Mouse (Mus musculus) limb, embryonic 10.5 days (tissue): ENCODE measurements around the gene Wwc1. TPM values are rescaled to one million over a fixed set of nuclear protein-coding genes. Genes with fewer than 3 reads are reported as not detected.

ENCODE experiments used
- DNase-seq: peaks from one replicate; pipeline ENCODE4 v3.0.0-alpha.2; 2017; ENCODE audit warnings: low spot score
- H3K27ac ChIP-seq: fragments of 300-500 bp; sonication (generic); 2 replicates; pipeline ENCODE4 v1.5.1; 2016; ENCODE audit warnings: mild to moderate bottlenecking
- H3K27me3 ChIP-seq: fragments of 300-500 bp; sonication (generic); 2 replicates; pipeline ENCODE4 v1.6.1; 2016; ENCODE audit warnings: low read depth, mild to moderate bottlenecking; ENCODE audit not compliant: poor library complexity, severe bottlenecking
- H3K36me3 ChIP-seq: fragments of 300-500 bp; sonication (generic); 2 replicates; pipeline ENCODE4 v1.6.1; 2016; ENCODE audit warnings: mild to moderate bottlenecking, moderate library complexity
- H3K4me1 ChIP-seq: fragments of 300-500 bp; sonication (generic); 2 replicates; pipeline ENCODE4 v1.6.1; 2016
- H3K4me3 ChIP-seq: fragments of 300-500 bp; sonication (generic); 2 replicates; pipeline ENCODE4 v1.5.1; 2016; ENCODE audit warnings: mild to moderate bottlenecking, moderate library complexity
- H3K9me3 ChIP-seq: fragments of 300-500 bp; sonication (generic); replicated peaks from 2 replicates; pipeline ENCODE4 v1.6.1; 2016; ENCODE audit warnings: mild to moderate bottlenecking
- WGBS: fragments of 180-500 bp; shearing (Covaris S2); methylation state at CpG from one replicate; pipeline ENCODE4 v1.1.7; 2016; 5-methylcytosine and 5-hydroxymethylcytosine counted together
- polyA plus RNA-seq: library from polyadenylated mRNA; unstranded; fragments of >200 nt; fragmentation: Nextera tagmentation; extraction: Ambion mirVana; gene quantifications from 2 replicates; pipeline ENCODE4 v1.2.1, GENCODE M21; 2016

The Wwc1 gene
- polyA plus RNA-seq, 1 experiment from 2014 or later = 2.2 TPM

GRCm38 (mm10) chr11:35920776-35921175 lies 59.6 kb downstream of the Wwc1 start:
- Histone ChIP-seq H3K27ac (no peak overlapping the region), H3K36me3 (no peaks in the 10 kb centered on the region), H3K4me1 (peaks cover 3% of the 10 kb centered on the region), H3K4me3 (no peak overlapping the region), H3K27me3 (no peaks in the 10 kb centered on the region; the same call in 1 of the 2 replicates), H3K9me3 (no peaks in the 10 kb centered on the region)
- 83% methylated on average over 5 of the region's 5 CpGs for WGBS
- DNase-seq = no peak

GRCm38 (mm10) chr11:35919856-35920503 lies 60.3 kb downstream of the Wwc1 start:
- no peak for DNase-seq
- Histone ChIP-seq H3K36me3 (no peaks in the 10 kb centered on the region), H3K27me3 (no peaks in the 10 kb centered on the region; the same call in 1 of the 2 replicates), H3K4me1 (peaks cover 3% of the 10 kb centered on the region), H3K4me3 (no peak overlapping the region), H3K27ac (no peak overlapping the region), H3K9me3 (no peaks in the 10 kb centered on the region)
- WGBS = 71% methylated on average over 9 of the region's 9 CpGs

GRCm38 (mm10) chr11:35919383-35919782 lies 60.9 kb downstream of the Wwc1 start:
- no peak overlapping the region for H3K27ac ChIP-seq
- 73% methylated on average over 2 of the region's 2 CpGs for WGBS

GRCm38 (mm10) chr11:35916466-35917185 lies 63.7 kb downstream of the Wwc1 start:
- Histone ChIP-seq H3K27ac (no peak overlapping the region), H3K4me1 (no peaks in the 10 kb centered on the region; the same call in 1 of the 2 replicates), H3K9me3 (no peaks in the 10 kb centered on the region), H3K4me3 (no peak overlapping the region), H3K36me3 (no peaks in the 10 kb centered on the region), H3K27me3 (no peaks in the 10 kb centered on the region; the same call in 1 of the 2 replicates)
- DNase-seq = no peak
- WGBS = 88% methylated on average over 8 of the region's 8 CpGs

More at GRCm38 (mm10) chr11:35919383-35919782, 60.9 kb downstream of the Wwc1 start:
- DNase-seq = no peak
- Histone ChIP-seq H3K4me3 (no peak overlapping the region), H3K27me3 (no peaks in the 10 kb centered on the region; the same call in 1 of the 2 replicates), H3K9me3 (no peaks in the 10 kb centered on the region), H3K36me3 (no peaks in the 10 kb centered on the region), H3K4me1 (peaks cover 3% of the 10 kb centered on the region)

GRCm38 (mm10) chr11:35915546-35915945 lies 64.8 kb downstream of the Wwc1 start:
- no peak for DNase-seq
- Histone ChIP-seq H3K27me3 (no peaks in the 10 kb centered on the region), H3K36me3 (no peaks in the 10 kb centered on the region), H3K9me3 (no peaks in the 10 kb centered on the region), H3K4me1 (no peaks in the 10 kb centered on the region; the same call in 1 of the 2 replicates), H3K27ac (no peak overlapping the region), H3K4me3 (no peak overlapping the region)
- 67% methylated on average over 8 of the region's 8 CpGs for WGBS

GRCm38 (mm10) chr11:35913418-35914044 lies 66.8 kb downstream of the Wwc1 start:
- Histone ChIP-seq H3K27me3 (no peaks in the 10 kb centered on the region), H3K9me3 (no peaks in the 10 kb centered on the region), H3K27ac (no peak overlapping the region), H3K36me3 (no peaks in the 10 kb centered on the region), H3K4me1 (no peaks in the 10 kb centered on the region; the same call in 1 of the 2 replicates), H3K4me3 (no peak overlapping the region)
- 78% methylated on average over 6 of the region's 6 CpGs for WGBS
- DNase-seq = no peak

GRCm38 (mm10) chr11:35904955-35905550 lies 75.3 kb downstream of the Wwc1 start:
- no peak overlapping the region for H3K27ac ChIP-seq
- no peaks in the 10 kb centered on the region for H3K4me1 ChIP-seq
- H3K9me3 ChIP-seq = no peaks in the 10 kb centered on the region
- no peaks in the 10 kb centered on the region for H3K27me3 ChIP-seq
- H3K36me3 ChIP-seq = no peaks in the 10 kb centered on the region
- no peak overlapping the region for H3K4me3 ChIP-seq
- 88% methylated on average over 7 of the region's 7 CpGs for WGBS
- no peak for DNase-seq

- Histone ChIP-seq H3K36me3 (no peaks in the 10 kb centered on the region), H3K4me3 (no peak overlapping the region), H3K27me3 (no peaks in the 10 kb centered on the region), H3K9me3 (no peaks in the 10 kb centered on the region), H3K27ac (no peak overlapping the region), H3K4me1 (no peaks in the 10 kb centered on the region)
- DNase-seq = no peak
- WGBS = 94% methylated on average over 9 of the region's 9 CpGs
Observed at GRCm38 (mm10) chr11:35903079-35903478, 77.2 kb downstream of the Wwc1 start.

GRCm38 (mm10) chr11:35899946-35900345 lies 80.4 kb downstream of the Wwc1 start:
- Histone ChIP-seq H3K4me3 (no peak overlapping the region), H3K4me1 (no peaks in the 10 kb centered on the region), H3K27ac (no peak overlapping the region), H3K36me3 (no peaks in the 10 kb centered on the region), H3K9me3 (no peaks in the 10 kb centered on the region), H3K27me3 (no peaks in the 10 kb centered on the region)
- WGBS = 76% methylated on average over 9 of the region's 9 CpGs
- no peak for DNase-seq

GRCm38 (mm10) chr11:35893454-35893853 lies 86.9 kb downstream of the Wwc1 start:
- Histone ChIP-seq H3K4me3 (no peak overlapping the region), H3K36me3 (0 out of 2 replicates have a peak, but pooled peaks cover 3% of the 10 kb centered on the region), H3K4me1 (peaks cover 11% of the 10 kb centered on the region), H3K27me3 (no peaks in the 10 kb centered on the region), H3K9me3 (no peaks in the 10 kb centered on the region), H3K27ac (peak overlapping the region; percentile 59; the same call in 1 of the 2 replicates)
- 70% methylated on average over 4 of the region's 4 CpGs for WGBS
- no peak for DNase-seq

GRCm38 (mm10) chr11:35893018-35893421 lies 87.3 kb downstream of the Wwc1 start:
- Histone ChIP-seq H3K4me1 (peaks cover 11% of the 10 kb centered on the region), H3K36me3 (0 out of 2 replicates have a peak, but pooled peaks cover 3% of the 10 kb centered on the region), H3K4me3 (no peak overlapping the region), H3K27ac (peak overlapping the region; percentile 59; the same call in 1 of the 2 replicates), H3K9me3 (no peaks in the 10 kb centered on the region), H3K27me3 (no peaks in the 10 kb centered on the region)
- no peak for DNase-seq
- 72% methylated on average over 10 of the region's 10 CpGs for WGBS

GRCm38 (mm10) chr11:35892293-35892692 lies 88.0 kb downstream of the Wwc1 start:
- Histone ChIP-seq H3K4me1 (peaks cover 11% of the 10 kb centered on the region), H3K9me3 (no peaks in the 10 kb centered on the region), H3K27ac (no peak overlapping the region), H3K4me3 (no peak overlapping the region), H3K36me3 (0 out of 2 replicates have a peak, but pooled peaks cover 3% of the 10 kb centered on the region), H3K27me3 (no peaks in the 10 kb centered on the region)
- no peak for DNase-seq
- 74% methylated on average over 9 of the region's 9 CpGs for WGBS
